Mouse (Mus musculus) MEL (cell line): Measurements from ENCODE around the gene Col6a1. TPM values are rescaled to one million over a fixed set of nuclear protein-coding genes. Genes with fewer than 3 reads are reported as not detected.

Source experiments
- DNase-seq: peaks from one replicate; pipeline ENCODE4 v3.0.0; 2011; ENCODE audit warnings: low read depth, low spot score
- H3K27ac ChIP-seq: 2 replicates; pipeline ENCODE4 v1.5.1; 2012; ENCODE audit warnings: low read depth, mild to moderate bottlenecking, control low read depth, low read length, moderate library complexity; ENCODE audit not compliant: control insufficient read depth
- H3K27me3 ChIP-seq, 2 experiments: fragments of 150-350 bp in 1 of 2; sonication (generic) in 1 of 2; 2 replicates each; pipeline ENCODE4 v1.6.1; 2012; ENCODE audit warnings: low read length in 2 of 2, mild to moderate bottlenecking in 2 of 2, improper control_type of control experiment in 1 of 2, moderate library complexity in 1 of 2; ENCODE audit not compliant: insufficient read depth in 2 of 2, control insufficient read depth in 1 of 2
- H3K36me3 ChIP-seq, 2 experiments: 2 replicates each; pipeline ENCODE4 v1.6.1; 2012 to 2014; ENCODE audit warnings: low read length in 2 of 2, improper control_type of control experiment in 1 of 2, inconsistent platforms in 1 of 2, mild to moderate bottlenecking in 1 of 2; ENCODE audit not compliant: insufficient read depth in 2 of 2, control insufficient read depth in 1 of 2
- H3K4me1 ChIP-seq, 2 experiments: fragments of 150-350 bp in 1 of 2; sonication (generic) in 1 of 2; 2 replicates each; pipeline ENCODE4 v1.6.1; 2012; ENCODE audit warnings: low read length in 2 of 2, improper control_type of control experiment in 1 of 2, mild to moderate bottlenecking in 1 of 2; ENCODE audit not compliant: insufficient read depth in 2 of 2, control insufficient read depth in 1 of 2
- H3K4me3 ChIP-seq, 2 experiments: fragments of 150-350 bp in 1 of 2; sonication (generic) in 1 of 2; 2 replicates each; pipeline ENCODE4 v1.5.1; 2012; ENCODE audit warnings: low read depth in 2 of 2, low read length in 2 of 2, mild to moderate bottlenecking in 2 of 2, moderate library complexity in 2 of 2, control low read depth in 1 of 2, improper control_type of control experiment in 1 of 2; ENCODE audit not compliant: control insufficient read depth in 1 of 2, insufficient read depth in 1 of 2
- H3K79me2 ChIP-seq: 2 replicates; pipeline ENCODE4 v1.6.1; 2012; ENCODE audit warnings: mild to moderate bottlenecking, low read length, moderate library complexity; ENCODE audit not compliant: control insufficient read depth, poor library complexity, insufficient read depth
- H3K9ac ChIP-seq: 2 replicates; pipeline ENCODE4 v1.6.1; 2012; ENCODE audit warnings: low read depth, mild to moderate bottlenecking, control low read depth, low read length, moderate library complexity; ENCODE audit not compliant: control insufficient read depth, poor library complexity, severe bottlenecking
- H3K9me3 ChIP-seq: fragments of 150-350 bp; sonication (generic); replicated peaks from 2 replicates; pipeline ENCODE4 v1.6.1; 2012; ENCODE audit warnings: mild to moderate bottlenecking, low read length, improper control_type of control experiment, moderate library complexity; ENCODE audit not compliant: insufficient read depth
- CHD2 ChIP-seq: IDR thresholded peaks from 2 replicates; pipeline ENCODE4 v1.6.1; 2011; ENCODE audit warnings: low read length, improper control_type of control experiment
- CTCF ChIP-seq, 3 experiments: IDR thresholded peaks in 2 of 3; conservative IDR thresholded peaks in 1 of 3; 2 replicates each; pipeline ENCODE4 v1.5.1; 2011 to 2012; ENCODE audit warnings: low read length in 3 of 3, low read depth in 2 of 3, mild to moderate bottlenecking in 2 of 3, improper control_type of control experiment in 1 of 3, inconsistent platforms in 1 of 3, mixed read lengths in 1 of 3, moderate library complexity in 1 of 3; ENCODE audit not compliant: control insufficient read depth in 1 of 3, insufficient read depth in 1 of 3, poor library complexity in 1 of 3, severe bottlenecking in 1 of 3
- E2F4 ChIP-seq: IDR thresholded peaks from 2 replicates; pipeline ENCODE4 v1.6.1; 2011; ENCODE audit warnings: low read depth, low read length, improper control_type of control experiment, borderline replicate concordance
- JUND ChIP-seq: IDR thresholded peaks from 2 replicates; pipeline ENCODE4 v1.6.1; 2011; ENCODE audit warnings: low read depth, mild to moderate bottlenecking, improper control_type of control experiment, low read length
- KAT2A ChIP-seq: conservative IDR thresholded peaks from 2 replicates; pipeline ENCODE4 v1.6.1; 2012; ENCODE audit warnings: low read depth, low read length, improper control_type of control experiment, inconsistent platforms
- MAZ ChIP-seq: IDR thresholded peaks from 2 replicates; pipeline ENCODE4 v1.6.1; 2012; ENCODE audit warnings: low read depth, mild to moderate bottlenecking, inconsistent platforms, low read length, improper control_type of control experiment
- MXI1 ChIP-seq: IDR thresholded peaks from 2 replicates; pipeline ENCODE4 v1.6.1; 2011; ENCODE audit warnings: mild to moderate bottlenecking, low read depth, low read length, improper control_type of control experiment
- MYB ChIP-seq: IDR thresholded peaks from 2 replicates; pipeline ENCODE4 v1.6.1; 2011; ENCODE audit warnings: mild to moderate bottlenecking, low read depth, low read length, improper control_type of control experiment
- NRF1 ChIP-seq: IDR thresholded peaks from 2 replicates; pipeline ENCODE4 v1.6.1; 2014; ENCODE audit warnings: low read depth, mild to moderate bottlenecking, inconsistent platforms, low read length, improper control_type of control experiment, moderate library complexity; ENCODE audit not compliant: poor library complexity, insufficient read depth, severe bottlenecking
- POLR2AphosphoS2 ChIP-seq: IDR thresholded peaks from 2 replicates; pipeline ENCODE4 v1.6.1; 2011; ENCODE audit warnings: low read length, improper control_type of control experiment
- POLR2AphosphoS5 ChIP-seq: IDR thresholded peaks from 2 replicates; pipeline ENCODE4 v1.6.1; 2012; ENCODE audit warnings: low read depth, borderline replicate concordance, mild to moderate bottlenecking, inconsistent platforms, low read length, moderate library complexity, mixed read lengths
- RCOR1 ChIP-seq: IDR thresholded peaks from 2 replicates; pipeline ENCODE4 v1.6.1; 2012; ENCODE audit warnings: low read depth, mild to moderate bottlenecking, inconsistent platforms, low read length, improper control_type of control experiment
- SMC3 ChIP-seq: IDR thresholded peaks from 2 replicates; pipeline ENCODE4 v1.6.1; 2011; ENCODE audit warnings: low read depth, low read length, improper control_type of control experiment
- TCF12 ChIP-seq: IDR thresholded peaks from 2 replicates; pipeline ENCODE4 v1.6.1; 2014; ENCODE audit warnings: low read depth, mild to moderate bottlenecking, inconsistent platforms, low read length, improper control_type of control experiment, moderate library complexity
- ZC3H11A ChIP-seq: IDR thresholded peaks from 2 replicates; pipeline ENCODE4 v1.6.1; 2012; ENCODE audit warnings: low read depth, mild to moderate bottlenecking, inconsistent platforms, low read length, improper control_type of control experiment
- ZKSCAN1 ChIP-seq: IDR thresholded peaks from 2 replicates; pipeline ENCODE4 v1.6.1; 2012; ENCODE audit warnings: low read depth, mild to moderate bottlenecking, inconsistent platforms, low read length, improper control_type of control experiment, moderate library complexity
- ZMIZ1 ChIP-seq: IDR thresholded peaks from 2 replicates; pipeline ENCODE4 v1.6.1; 2012; ENCODE audit warnings: low read depth, mild to moderate bottlenecking, inconsistent platforms, low read length, improper control_type of control experiment, moderate library complexity
- ZNF384 ChIP-seq: IDR thresholded peaks from 2 replicates; pipeline ENCODE4 v1.6.1; 2012; ENCODE audit warnings: low read depth, mild to moderate bottlenecking, inconsistent platforms, low read length, improper control_type of control experiment
- polyA plus RNA-seq, 2 experiments: library from polyadenylated mRNA; stranded (reverse) in 1 of 2; unstranded in 1 of 2; fragments of >175 nt in 1 of 2; fragments of >200 nt in 1 of 2; gene quantifications; 2 replicates each; pipeline versions ENCODE4 v1.2.1 to v1.2.4; 2012; ENCODE audit warnings: low replicate concordance in 2 of 2, low read depth in 1 of 2; ENCODE audit not compliant: insufficient read length in 2 of 2, insufficient read depth in 1 of 2, missing spikeins in 1 of 2
- total RNA-seq: library from RNA; depleted of rRNA; stranded (reverse); fragments of 300-350 nt; gene quantifications from 2 replicates; pipeline ENCODE4 v1.2.3, GENCODE M21; 2012

Col6a1 gene
- total and polyA plus RNA-seq, 3 experiments = not detected

GRCm38 (mm10) chr10:76717026-76717425 is 8.9 kb downstream of the Col6a1 start:
- Histone ChIP-seq H3K79me2 (no peaks in the 10 kb centered on the region), H3K4me1 (no peaks in the 10 kb centered on the region), H3K27ac (no peak overlapping the region), H3K9me3 (no peaks in the 10 kb centered on the region), H3K9ac (no peak overlapping the region), H3K4me3 (no peak overlapping the region)
- TF ChIP-seq TCF12 (no peak), MYB (no peak), POLR2AphosphoS5 (no peak)
- TF ChIP-seq, all 39 proteins: peak for 0
- DNase-seq = no peak
- no peaks in the 10 kb centered on the region for H3K27me3 ChIP-seq
- no peaks in the 10 kb centered on the region for H3K36me3 ChIP-seq

- Histone ChIP-seq H3K9me3 (no peaks in the 10 kb centered on the region), H3K27me3 (no peaks in the 10 kb centered on the region), H3K4me1 (no peaks in the 10 kb centered on the region), H3K9ac (no peak overlapping the region), H3K36me3 (no peaks in the 10 kb centered on the region), H3K79me2 (no peaks in the 10 kb centered on the region), H3K4me3 (no peak overlapping the region)
- DNase-seq = no peak
- TF ChIP-seq ZMIZ1 = no peak
- no peak for TF ChIP-seq POLR2AphosphoS2
- no peak for TF ChIP-seq POLR2AphosphoS5
- no peak for TF ChIP-seq NRF1
- TF ChIP-seq JUND = no peak
- TF ChIP-seq MYB = no peak
- TF ChIP-seq MAZ = no peak
- TF ChIP-seq ZNF384 = no peak
- TF ChIP-seq ZC3H11A = no peak
- no peak for TF ChIP-seq MXI1
- no peak for TF ChIP-seq RCOR1
- no peak for TF ChIP-seq SMC3
- no peak for TF ChIP-seq CTCF (IDR thresholded peaks at IDR 0.05 in 2 of 3, conservative IDR thresholded peaks at IDR 0.05 in 1 of 3; ENCODE audit: control insufficient read depth in 1 of 3, insufficient read depth in 1 of 3, low read depth in 2 of 3, low read length in 3 of 3, poor library complexity in 1 of 3, severe bottlenecking in 1 of 3)
- TF ChIP-seq, all 39 proteins: peak for 0
- H3K27ac ChIP-seq = no peak overlapping the region
These were observed 11.7 kb downstream of the Col6a1 start for GRCm38 (mm10) chr10:76714303-76714702.

- no peak overlapping the region for H3K27ac ChIP-seq
- H3K9me3 ChIP-seq = no peaks in the 10 kb centered on the region
- no peaks in the 10 kb centered on the region for H3K36me3 ChIP-seq
- H3K9ac ChIP-seq = no peak overlapping the region
- TF ChIP-seq KAT2A = no peak
- TF ChIP-seq ZC3H11A = no peak
- TF ChIP-seq E2F4 = no peak
- TF ChIP-seq MXI1 = no peak
- TF ChIP-seq CTCF (IDR thresholded peaks at IDR 0.05 in 2 of 3, conservative IDR thresholded peaks at IDR 0.05 in 1 of 3; ENCODE audit: control insufficient read depth in 1 of 3, insufficient read depth in 1 of 3, low read depth in 2 of 3, low read length in 3 of 3, poor library complexity in 1 of 3, severe bottlenecking in 1 of 3) = no peak
- TF ChIP-seq CHD2 = no peak
- TF ChIP-seq ZKSCAN1 = no peak
- no peak for TF ChIP-seq NRF1
- no peaks in the 10 kb centered on the region; a peak in 1 of 4 replicates for H3K27me3 ChIP-seq
- no peaks in the 10 kb centered on the region for H3K4me1 ChIP-seq
- no peaks in the 10 kb centered on the region for H3K79me2 ChIP-seq
- H3K4me3 ChIP-seq = no peak overlapping the region
- DNase-seq = no peak
These were observed 13.5 kb downstream of the Col6a1 start for GRCm38 (mm10) chr10:76712500-76712899.
